Mouse (Mus musculus) MEL (cell line): Measurements from ENCODE around the gene Gm20604. TPM values are rescaled to one million over a fixed set of nuclear protein-coding genes. Genes with fewer than 3 reads are reported as not detected.

ENCODE experiments used
- DNase-seq: peaks from one replicate; pipeline ENCODE4 v3.0.0; 2011; ENCODE audit warnings: low read depth, low spot score
- H3K27ac ChIP-seq: 2 replicates; pipeline ENCODE4 v1.5.1; 2012; ENCODE audit warnings: low read depth, mild to moderate bottlenecking, control low read depth, low read length, moderate library complexity; ENCODE audit not compliant: control insufficient read depth
- H3K27me3 ChIP-seq, 2 experiments: fragments of 150-350 bp in 1 of 2; sonication (generic) in 1 of 2; 2 replicates each; pipeline ENCODE4 v1.6.1; 2012; ENCODE audit warnings: low read length in 2 of 2, mild to moderate bottlenecking in 2 of 2, improper control_type of control experiment in 1 of 2, moderate library complexity in 1 of 2; ENCODE audit not compliant: insufficient read depth in 2 of 2, control insufficient read depth in 1 of 2
- H3K36me3 ChIP-seq, 2 experiments: 2 replicates each; pipeline ENCODE4 v1.6.1; 2012 to 2014; ENCODE audit warnings: low read length in 2 of 2, improper control_type of control experiment in 1 of 2, inconsistent platforms in 1 of 2, mild to moderate bottlenecking in 1 of 2; ENCODE audit not compliant: insufficient read depth in 2 of 2, control insufficient read depth in 1 of 2
- H3K4me1 ChIP-seq, 2 experiments: fragments of 150-350 bp in 1 of 2; sonication (generic) in 1 of 2; 2 replicates each; pipeline ENCODE4 v1.6.1; 2012; ENCODE audit warnings: low read length in 2 of 2, improper control_type of control experiment in 1 of 2, mild to moderate bottlenecking in 1 of 2; ENCODE audit not compliant: insufficient read depth in 2 of 2, control insufficient read depth in 1 of 2
- H3K4me3 ChIP-seq, 2 experiments: fragments of 150-350 bp in 1 of 2; sonication (generic) in 1 of 2; 2 replicates each; pipeline ENCODE4 v1.5.1; 2012; ENCODE audit warnings: low read depth in 2 of 2, low read length in 2 of 2, mild to moderate bottlenecking in 2 of 2, moderate library complexity in 2 of 2, control low read depth in 1 of 2, improper control_type of control experiment in 1 of 2; ENCODE audit not compliant: control insufficient read depth in 1 of 2, insufficient read depth in 1 of 2
- H3K79me2 ChIP-seq: 2 replicates; pipeline ENCODE4 v1.6.1; 2012; ENCODE audit warnings: mild to moderate bottlenecking, low read length, moderate library complexity; ENCODE audit not compliant: control insufficient read depth, poor library complexity, insufficient read depth
- H3K9ac ChIP-seq: 2 replicates; pipeline ENCODE4 v1.6.1; 2012; ENCODE audit warnings: low read depth, mild to moderate bottlenecking, control low read depth, low read length, moderate library complexity; ENCODE audit not compliant: control insufficient read depth, poor library complexity, severe bottlenecking
- H3K9me3 ChIP-seq: fragments of 150-350 bp; sonication (generic); replicated peaks from 2 replicates; pipeline ENCODE4 v1.6.1; 2012; ENCODE audit warnings: mild to moderate bottlenecking, low read length, improper control_type of control experiment, moderate library complexity; ENCODE audit not compliant: insufficient read depth
- BHLHE40 ChIP-seq: IDR thresholded peaks from 2 replicates; pipeline ENCODE4 v1.6.1; 2012; ENCODE audit warnings: low read depth, mild to moderate bottlenecking, inconsistent platforms, low read length, improper control_type of control experiment, borderline replicate concordance
- CTCF ChIP-seq, 3 experiments: IDR thresholded peaks in 2 of 3; conservative IDR thresholded peaks in 1 of 3; 2 replicates each; pipeline ENCODE4 v1.5.1; 2011 to 2012; ENCODE audit warnings: low read length in 3 of 3, low read depth in 2 of 3, mild to moderate bottlenecking in 2 of 3, improper control_type of control experiment in 1 of 3, inconsistent platforms in 1 of 3, mixed read lengths in 1 of 3, moderate library complexity in 1 of 3; ENCODE audit not compliant: control insufficient read depth in 1 of 3, insufficient read depth in 1 of 3, poor library complexity in 1 of 3, severe bottlenecking in 1 of 3
- E2F4 ChIP-seq: IDR thresholded peaks from 2 replicates; pipeline ENCODE4 v1.6.1; 2011; ENCODE audit warnings: low read depth, low read length, improper control_type of control experiment, borderline replicate concordance
- ELF1 ChIP-seq: IDR thresholded peaks from 2 replicates; pipeline ENCODE4 v1.6.1; 2014; ENCODE audit warnings: low read depth, mild to moderate bottlenecking, inconsistent platforms, low read length, improper control_type of control experiment, moderate library complexity
- EP300 ChIP-seq, 2 experiments: IDR thresholded peaks; 2 replicates each; pipeline ENCODE4 v1.6.1; 2011; ENCODE audit warnings: improper control_type of control experiment in 2 of 2, low read length in 2 of 2, low read depth in 1 of 2, mild to moderate bottlenecking in 1 of 2
- GABPA ChIP-seq: IDR thresholded peaks from 2 replicates; pipeline ENCODE4 v1.6.1; 2012; ENCODE audit warnings: low read depth, mild to moderate bottlenecking, inconsistent platforms, low read length, improper control_type of control experiment, moderate library complexity
- GATA1 ChIP-seq: IDR thresholded peaks from 2 replicates; pipeline ENCODE4 v1.6.1; 2011; ENCODE audit warnings: low read depth, low read length, improper control_type of control experiment
- HCFC1 ChIP-seq: IDR thresholded peaks from 2 replicates; pipeline ENCODE4 v1.6.1; 2012; ENCODE audit warnings: low read depth, mild to moderate bottlenecking, inconsistent platforms, low read length, improper control_type of control experiment, moderate library complexity
- KAT2A ChIP-seq: conservative IDR thresholded peaks from 2 replicates; pipeline ENCODE4 v1.6.1; 2012; ENCODE audit warnings: low read depth, low read length, improper control_type of control experiment, inconsistent platforms
- MAFK ChIP-seq: IDR thresholded peaks from 2 replicates; pipeline ENCODE4 v1.6.1; 2011; ENCODE audit warnings: low read depth, mild to moderate bottlenecking, low read length, improper control_type of control experiment, borderline replicate concordance
- MAX ChIP-seq: IDR thresholded peaks from 2 replicates; pipeline ENCODE4 v1.6.1; 2011; ENCODE audit warnings: low read length, improper control_type of control experiment
- MAZ ChIP-seq: IDR thresholded peaks from 2 replicates; pipeline ENCODE4 v1.6.1; 2012; ENCODE audit warnings: low read depth, mild to moderate bottlenecking, inconsistent platforms, low read length, improper control_type of control experiment
- MEF2A ChIP-seq: IDR thresholded peaks from 2 replicates; pipeline ENCODE4 v1.6.1; 2014; ENCODE audit warnings: low read depth, mild to moderate bottlenecking, inconsistent platforms, low read length, improper control_type of control experiment; ENCODE audit not compliant: poor library complexity, insufficient replicate concordance, severe bottlenecking; ENCODE audit errors: extremely low read depth
- MXI1 ChIP-seq: IDR thresholded peaks from 2 replicates; pipeline ENCODE4 v1.6.1; 2011; ENCODE audit warnings: mild to moderate bottlenecking, low read depth, low read length, improper control_type of control experiment
- MYB ChIP-seq: IDR thresholded peaks from 2 replicates; pipeline ENCODE4 v1.6.1; 2011; ENCODE audit warnings: mild to moderate bottlenecking, low read depth, low read length, improper control_type of control experiment
- MYC ChIP-seq: IDR thresholded peaks from 2 replicates; pipeline ENCODE4 v1.6.1; 2011; ENCODE audit warnings: low read depth, mild to moderate bottlenecking, low read length, improper control_type of control experiment, moderate library complexity
- NRF1 ChIP-seq: IDR thresholded peaks from 2 replicates; pipeline ENCODE4 v1.6.1; 2014; ENCODE audit warnings: low read depth, mild to moderate bottlenecking, inconsistent platforms, low read length, improper control_type of control experiment, moderate library complexity; ENCODE audit not compliant: poor library complexity, insufficient read depth, severe bottlenecking
- POLR2A ChIP-seq, 2 experiments: IDR thresholded peaks; 2 replicates each; pipeline ENCODE4 v1.6.1; 2011 to 2012; ENCODE audit warnings: low read length in 2 of 2, mild to moderate bottlenecking in 2 of 2, control low read depth in 1 of 2, improper control_type of control experiment in 1 of 2, low read depth in 1 of 2, moderate library complexity in 1 of 2; ENCODE audit not compliant: control insufficient read depth in 1 of 2, insufficient read depth in 1 of 2, poor library complexity in 1 of 2
- POLR2AphosphoS2 ChIP-seq: IDR thresholded peaks from 2 replicates; pipeline ENCODE4 v1.6.1; 2011; ENCODE audit warnings: low read length, improper control_type of control experiment
- POLR2AphosphoS5 ChIP-seq: IDR thresholded peaks from 2 replicates; pipeline ENCODE4 v1.6.1; 2012; ENCODE audit warnings: low read depth, borderline replicate concordance, mild to moderate bottlenecking, inconsistent platforms, low read length, moderate library complexity, mixed read lengths
- RCOR1 ChIP-seq: IDR thresholded peaks from 2 replicates; pipeline ENCODE4 v1.6.1; 2012; ENCODE audit warnings: low read depth, mild to moderate bottlenecking, inconsistent platforms, low read length, improper control_type of control experiment
- SMC3 ChIP-seq: IDR thresholded peaks from 2 replicates; pipeline ENCODE4 v1.6.1; 2011; ENCODE audit warnings: low read depth, low read length, improper control_type of control experiment
- TAL1 ChIP-seq: IDR thresholded peaks from 2 replicates; pipeline ENCODE4 v1.6.1; 2012; ENCODE audit warnings: mild to moderate bottlenecking, inconsistent platforms, low read length, moderate library complexity, mixed read lengths
- TBP ChIP-seq: IDR thresholded peaks from 2 replicates; pipeline ENCODE4 v1.8.0; 2011; ENCODE audit warnings: low read depth, low read length, improper control_type of control experiment
- TCF12 ChIP-seq: IDR thresholded peaks from 2 replicates; pipeline ENCODE4 v1.6.1; 2014; ENCODE audit warnings: low read depth, mild to moderate bottlenecking, inconsistent platforms, low read length, improper control_type of control experiment, moderate library complexity
- UBTF ChIP-seq: IDR thresholded peaks from 2 replicates; pipeline ENCODE4 v1.6.1; 2012; ENCODE audit warnings: low read depth, mild to moderate bottlenecking, inconsistent platforms, low read length, improper control_type of control experiment, moderate library complexity, borderline replicate concordance; ENCODE audit not compliant: insufficient read depth
- USF1 ChIP-seq: IDR thresholded peaks from 2 replicates; pipeline ENCODE4 v1.6.1; 2014; ENCODE audit warnings: low read depth, mild to moderate bottlenecking, inconsistent platforms, low read length, improper control_type of control experiment, moderate library complexity
- USF2 ChIP-seq, 2 experiments: IDR thresholded peaks; 2 replicates each; pipeline ENCODE4 v1.6.1; 2011 to 2012; ENCODE audit warnings: improper control_type of control experiment in 2 of 2, low read length in 2 of 2, borderline replicate concordance in 1 of 2, inconsistent platforms in 1 of 2, low read depth in 1 of 2, mild to moderate bottlenecking in 1 of 2; ENCODE audit not compliant: insufficient read depth in 1 of 2
- ZC3H11A ChIP-seq: IDR thresholded peaks from 2 replicates; pipeline ENCODE4 v1.6.1; 2012; ENCODE audit warnings: low read depth, mild to moderate bottlenecking, inconsistent platforms, low read length, improper control_type of control experiment
- ZMIZ1 ChIP-seq: IDR thresholded peaks from 2 replicates; pipeline ENCODE4 v1.6.1; 2012; ENCODE audit warnings: low read depth, mild to moderate bottlenecking, inconsistent platforms, low read length, improper control_type of control experiment, moderate library complexity
- ZNF384 ChIP-seq: IDR thresholded peaks from 2 replicates; pipeline ENCODE4 v1.6.1; 2012; ENCODE audit warnings: low read depth, mild to moderate bottlenecking, inconsistent platforms, low read length, improper control_type of control experiment
- polyA plus RNA-seq, 2 experiments: library from polyadenylated mRNA; stranded (reverse) in 1 of 2; unstranded in 1 of 2; fragments of >175 nt in 1 of 2; fragments of >200 nt in 1 of 2; gene quantifications; 2 replicates each; pipeline versions ENCODE4 v1.2.1 to v1.2.4; 2012; ENCODE audit warnings: low replicate concordance in 2 of 2, low read depth in 1 of 2; ENCODE audit not compliant: insufficient read length in 2 of 2, insufficient read depth in 1 of 2, missing spikeins in 1 of 2
- total RNA-seq: library from RNA; depleted of rRNA; stranded (reverse); fragments of 300-350 nt; gene quantifications from 2 replicates; pipeline ENCODE4 v1.2.3, GENCODE M21; 2012; rRNA removed

Gene Gm20604
- 6.9 and 8.8 TPM in 2 replicates for total RNA-seq
- polyA plus RNA-seq, result 1 to 10 TPM in 1 of 2 experiments, not detected in 1; 7.9 TPM

DNA sequence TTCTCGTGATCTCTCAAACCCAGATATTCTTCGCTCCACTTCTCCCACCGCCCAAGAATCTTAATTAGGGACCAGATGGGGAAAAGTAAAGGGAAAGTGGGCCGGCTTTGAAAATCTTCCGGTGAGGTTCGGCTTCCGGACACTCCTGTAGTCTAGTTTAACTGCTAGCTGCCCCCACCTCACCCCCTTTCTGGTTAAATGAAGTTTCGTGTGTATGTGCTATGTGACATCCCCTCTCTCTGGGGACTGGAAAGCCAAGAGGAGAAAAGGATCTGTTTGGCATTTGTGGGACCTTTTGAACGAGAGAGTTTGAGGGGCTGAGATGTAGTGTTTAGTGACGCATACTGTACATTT, at the start of gene Gm20604:
Gene Gm20604 (minus strand): TSS at position 270 of the 354 bp plus-strand sequence.
- H3K36me3 ChIP-seq, result peaks cover 6 to 33% of the 10 kb centered on the region in 2 experiments
- DNase-seq, result peak; percentile 55
- peak within 1 kb of the TSS; percentile 69 for H3K27ac ChIP-seq
- TF ChIP-seq MAZ (peak; percentile 63; the same call in 1 of the 2 replicates), MAX (no peak)
- peak within 1 kb of the TSS; percentile 85 to 94 for H3K4me3 ChIP-seq
- peak within 1 kb of the TSS; percentile 87 for H3K9ac ChIP-seq
- H3K27me3 ChIP-seq, result no peaks in the 10 kb centered on the region
- H3K79me2 ChIP-seq, result peaks cover 55% of the 10 kb centered on the region
- H3K4me1 ChIP-seq, result peaks cover 0 to 11% of the 10 kb centered on the region in 2 experiments; a peak in 2 of 4 replicates
- no peaks in the 10 kb centered on the region for H3K9me3 ChIP-seq

GRCm38 (mm10) chr12:102799528-102799927, 41.1 kb upstream of the Gm20604 start:
- Histone ChIP-seq H3K4me1 (peaks cover 2 to 8% of the 10 kb centered on the region in 2 experiments), H3K36me3 (peaks cover 10 to 15% of the 10 kb centered on the region in 2 experiments), H3K27me3 (no peaks in the 10 kb centered on the region), H3K9me3 (no peaks in the 10 kb centered on the region), H3K4me3 (no peak overlapping the region), H3K79me2 (no peaks in the 10 kb centered on the region), H3K9ac (no peak overlapping the region), H3K27ac (peak overlapping the region; percentile 33; the same call in 1 of the 2 replicates)
- peak; percentile 87 for DNase-seq
- no peak for TF ChIP-seq ZMIZ1
- TF ChIP-seq CTCF (IDR thresholded peaks at IDR 0.05 in 2 of 3, conservative IDR thresholded peaks at IDR 0.05 in 1 of 3; ENCODE audit: control insufficient read depth in 1 of 3, insufficient read depth in 1 of 3, low read depth in 2 of 3, low read length in 3 of 3, poor library complexity in 1 of 3, severe bottlenecking in 1 of 3), result no peak
- no peak for TF ChIP-seq MAFK
- TF ChIP-seq MYC, result no peak
- TF ChIP-seq MEF2A, result no peak
- no peak for TF ChIP-seq ZNF384
- no peak for TF ChIP-seq TBP
- TF ChIP-seq GABPA, result no peak
- no peak for TF ChIP-seq UBTF
- TF ChIP-seq MYB, result no peak
- no peak for TF ChIP-seq USF1
- TF ChIP-seq MAX, result no peak
- TF ChIP-seq TAL1, result peak; percentile 43; the same call in 1 of the 2 replicates
- TF ChIP-seq POLR2AphosphoS5, result no peak
- TF ChIP-seq ZC3H11A, result no peak
- TF ChIP-seq EP300 (IDR thresholded peaks at IDR 0.05; ENCODE audit: low read depth in 1 of 2, low read length in 2 of 2), result peak; percentile 62 to 67
- TF ChIP-seq TCF12, result peak; percentile 65
- no peak for TF ChIP-seq NRF1
- no peak for TF ChIP-seq HCFC1
- no peak for TF ChIP-seq USF2 (IDR thresholded peaks at IDR 0.05; ENCODE audit: borderline replicate concordance in 1 of 2, insufficient read depth in 1 of 2, low read depth in 1 of 2, low read length in 2 of 2)
- no peak for TF ChIP-seq RCOR1
- no peak for TF ChIP-seq KAT2A
- TF ChIP-seq BHLHE40, result no peak
- 0 out of 2 replicates have a peak, but pooled peaks have one; percentile 12 for TF ChIP-seq MXI1
- TF ChIP-seq ELF1, result no peak
- no peak for TF ChIP-seq POLR2A (IDR thresholded peaks at IDR 0.05; ENCODE audit: control insufficient read depth in 1 of 2, insufficient read depth in 1 of 2, low read depth in 1 of 2, low read length in 2 of 2, poor library complexity in 1 of 2)
- TF ChIP-seq E2F4, result no peak
- no peak for TF ChIP-seq SMC3
- peak; percentile 64 for TF ChIP-seq GATA1
- no peak for TF ChIP-seq POLR2AphosphoS2
